Mouse (Mus musculus) kidney, adult 8-10 months (tissue): ENCODE measurements around the gene Cep290.
A peak's percentile ranks its signal among the peaks of the same experiment; 100 is the strongest.
"Not testable (repeated sequence)": the region's sequence is repeated elsewhere in the genome, so short reads cannot be mapped to it uniquely, and the experiment has no call there.

Source experiments
- DNase-seq, 2 experiments: peaks; one replicate each; pipeline ENCODE4 v3.0.0; 2022

The Cep290 gene

DNA sequence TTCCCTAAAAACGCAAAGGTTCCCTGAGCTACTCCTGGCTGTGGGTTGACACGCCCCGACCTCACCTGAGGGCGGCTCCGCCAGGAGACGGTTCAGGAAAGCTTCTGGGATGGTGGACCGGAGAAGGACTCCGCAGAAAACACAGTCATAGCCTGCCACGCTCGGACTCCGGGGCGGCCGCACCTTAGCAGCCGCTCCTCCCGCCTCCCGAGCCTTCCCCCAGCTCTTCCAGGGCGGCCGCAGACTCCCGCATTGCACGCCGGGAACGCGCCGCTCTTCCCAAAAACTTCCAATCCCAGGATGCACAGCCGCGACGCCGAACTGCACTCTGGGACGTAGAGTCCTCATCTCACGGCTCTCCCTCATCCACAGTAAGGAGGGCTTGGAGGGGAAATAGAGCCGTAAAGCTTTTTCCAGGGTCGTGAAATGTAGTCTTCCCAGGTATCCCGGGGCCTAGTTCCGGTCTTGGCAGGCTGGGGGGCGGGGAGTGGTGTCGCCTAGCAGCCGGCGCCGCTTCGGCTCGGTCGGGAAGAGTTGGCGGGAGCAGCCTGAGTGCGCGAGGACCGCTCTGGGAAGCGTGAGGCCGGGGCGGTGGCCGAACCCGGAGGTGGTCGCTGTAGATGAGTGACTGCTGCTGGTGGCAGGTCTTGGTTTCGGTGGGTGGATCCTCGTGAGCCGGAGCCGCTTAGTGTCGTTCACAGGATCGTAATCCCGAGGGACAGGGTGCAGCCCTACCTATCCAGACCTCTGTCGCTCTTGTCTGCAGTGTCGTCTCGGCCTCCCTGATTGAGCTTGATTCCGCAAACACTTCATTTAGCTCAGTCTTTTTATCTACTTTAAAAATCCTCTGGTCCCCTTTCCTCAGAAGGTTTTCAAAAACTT, at the start of gene Cep290, which contains the start of gene Tmtc3:
TSS of gene Cep290 (plus strand) at position 462 of the 882 bp plus-strand sequence.
TSS of gene Tmtc3 (minus strand) at position 254 of the 882 bp plus-strand sequence.
- DNase-seq, result peak; percentile 97

DNA sequence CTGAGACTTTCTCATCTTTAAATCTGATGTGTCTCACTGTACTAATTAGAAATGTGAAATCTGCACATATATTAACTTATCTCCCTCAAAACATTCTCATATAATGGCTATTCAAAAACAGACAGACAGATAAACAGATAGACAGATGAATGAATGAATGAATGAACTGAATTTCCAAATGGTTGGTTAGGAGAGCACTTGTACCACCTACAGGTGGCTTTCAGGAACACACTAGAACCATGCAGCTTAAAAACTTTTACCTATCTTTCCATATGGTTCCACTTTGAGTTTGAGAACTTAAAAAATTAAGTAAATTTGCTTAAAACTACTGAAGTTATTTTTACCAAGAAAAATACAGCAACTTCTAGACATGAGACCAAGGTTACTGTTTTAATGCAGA, 38.0 kb upstream of the Cep290 start:
- DNase-seq, result no peak

GRCm38 (mm10) chr10:100460515-100460914, 26.8 kb upstream of the Cep290 start:
- DNase-seq, result no peak

DNA sequence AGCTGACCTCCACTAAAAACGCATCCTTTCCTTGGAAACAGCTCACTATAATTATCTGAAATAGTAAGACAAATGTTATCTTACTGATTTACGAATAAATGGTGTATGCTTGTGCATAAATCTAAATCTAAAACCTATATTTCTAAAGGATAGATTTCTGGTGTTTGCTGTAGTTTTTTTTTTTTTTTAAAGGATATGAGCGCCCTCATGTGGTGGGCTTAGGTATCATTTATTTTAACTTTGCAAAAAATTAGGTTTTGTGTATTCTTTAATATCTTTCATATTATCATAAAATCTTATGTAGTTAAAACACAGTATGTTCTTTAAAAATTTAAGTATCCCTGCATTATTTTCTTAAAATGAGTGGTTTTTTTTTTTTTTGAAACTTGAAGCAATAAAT, 12.3 kb upstream of the Cep290 start:
- no peak for DNase-seq

DNA sequence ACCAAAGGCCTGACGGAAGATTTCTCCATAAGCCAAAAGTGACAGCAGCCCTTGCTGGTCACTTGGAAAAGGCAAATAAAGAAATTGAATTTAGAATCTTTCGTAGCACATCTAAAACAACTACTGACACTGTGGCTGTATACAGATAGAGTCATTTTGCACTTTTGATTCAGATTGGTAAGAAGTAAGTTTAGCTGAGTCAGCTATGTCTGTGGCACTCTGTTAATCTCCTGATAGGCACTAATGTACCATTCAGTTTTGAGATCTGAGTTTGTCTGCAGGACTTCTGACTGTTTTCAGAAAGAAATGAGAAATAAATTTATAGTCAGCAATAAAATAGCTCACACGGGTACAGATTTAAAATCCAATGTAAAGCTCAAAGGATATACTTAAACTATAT, 7.8 kb upstream of the Cep290 start:
- DNase-seq, result no peak

DNA sequence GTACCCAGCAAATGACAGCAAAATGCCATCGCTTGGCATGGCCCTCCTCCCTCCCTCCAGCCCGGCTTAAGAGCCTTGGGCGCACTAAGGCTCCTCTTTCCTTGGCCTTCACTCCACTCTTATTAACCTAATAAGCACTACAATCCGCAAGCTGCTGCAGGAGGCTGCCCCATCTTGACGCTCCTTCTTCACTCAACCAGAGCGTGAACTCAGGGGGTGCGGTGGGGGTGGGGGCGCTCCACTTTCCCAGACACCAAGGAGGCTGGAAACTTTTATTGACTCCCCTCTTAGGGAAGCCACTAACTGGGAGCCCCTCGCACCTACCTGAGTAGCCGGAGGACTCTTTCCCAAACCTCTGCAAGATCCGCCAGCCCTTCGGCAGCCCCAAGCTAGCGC, 659 bp upstream of the Cep290 start:
- DNase-seq, result peak in 1 of 2 experiments; percentile 8

DNA sequence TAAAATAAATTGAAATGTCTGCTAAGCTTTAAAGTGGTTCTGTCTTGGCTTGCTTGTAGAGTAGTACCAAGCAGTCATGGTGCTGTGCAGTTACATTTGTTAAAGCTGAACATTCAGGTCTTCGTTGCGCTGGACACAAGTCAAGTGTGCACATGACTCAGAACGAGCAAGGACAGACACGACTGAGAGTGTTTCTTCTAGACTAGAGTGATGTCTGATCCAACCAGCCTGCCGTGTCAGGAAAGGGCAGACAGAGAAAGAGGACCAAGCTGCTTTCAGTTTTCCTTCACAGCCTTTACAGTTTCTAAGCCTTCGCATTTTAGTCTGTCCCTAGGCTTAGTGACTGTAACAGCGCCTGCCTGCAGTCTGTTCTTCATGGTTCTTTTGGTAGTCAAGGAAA, 4.6 kb downstream of the Cep290 start:
- DNase-seq, result no peak

DNA sequence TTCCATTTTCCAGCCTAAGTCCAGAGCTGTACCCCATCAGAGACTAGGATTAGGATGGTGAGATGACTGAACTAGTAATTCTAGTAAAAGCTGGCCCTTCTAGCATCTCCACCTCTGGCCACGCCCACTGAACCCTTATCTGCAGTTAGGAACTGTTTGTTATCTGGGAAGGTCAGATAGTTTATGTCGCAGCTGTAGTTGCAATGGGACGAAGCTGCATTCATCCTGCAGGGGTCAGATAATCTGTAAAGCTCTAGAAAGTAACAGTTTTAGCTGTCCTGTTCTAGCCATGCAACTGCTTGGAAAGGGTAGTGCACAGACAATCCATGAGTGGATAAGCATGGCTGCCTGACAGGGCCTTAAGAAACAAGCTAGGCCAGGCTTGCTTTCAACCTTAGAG, 11.0 kb downstream of the Cep290 start:
- no peak for DNase-seq

- no peak for DNase-seq
Observed at GRCm38 (mm10) chr10:100508170-100508569, 20.8 kb downstream of the Cep290 start.

DNA sequence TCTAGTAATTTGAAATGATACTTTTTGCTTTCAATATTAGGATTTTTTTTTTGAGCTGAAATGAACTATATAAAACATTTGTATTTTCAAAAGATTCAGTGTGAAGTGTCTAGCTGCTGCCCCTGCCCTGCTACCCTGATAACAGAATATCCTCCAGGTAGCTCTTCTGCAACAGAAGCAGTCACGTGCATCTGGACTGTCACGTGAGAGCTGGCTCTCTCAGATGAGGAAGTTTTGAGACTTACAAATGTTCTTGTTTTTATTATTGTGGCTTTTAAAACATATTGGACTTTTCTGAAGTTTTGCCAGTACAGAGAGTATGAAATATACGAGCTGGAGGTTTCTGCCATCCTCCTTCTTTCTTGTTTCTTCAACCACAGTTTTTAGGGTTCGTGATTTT, 34.3 kb downstream of the Cep290 start:
- DNase-seq, result no peak

DNA sequence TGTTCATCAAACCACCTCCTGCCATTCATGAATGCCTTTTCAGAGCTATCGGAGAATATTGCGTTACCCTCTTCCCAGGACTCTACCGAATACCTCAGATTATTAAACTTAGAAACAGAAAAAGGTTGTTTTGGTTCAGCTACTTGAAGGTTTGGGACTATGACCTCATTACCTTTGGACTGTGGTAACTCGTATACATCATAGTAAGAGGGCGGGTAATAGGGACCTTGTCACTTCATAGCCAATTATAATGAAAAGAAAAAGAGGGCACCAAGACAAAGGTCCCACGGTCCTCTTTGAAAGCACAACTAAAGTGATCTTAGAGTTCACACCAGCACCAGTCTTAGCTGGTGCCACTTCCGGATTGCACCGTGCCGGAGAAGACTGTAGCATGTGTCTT, 35.0 kb downstream of the Cep290 start:
- DNase-seq, result peak in 1 of 2 experiments; percentile 14

GRCm38 (mm10) chr10:100524499-100525390, 37.4 kb downstream of the Cep290 start:
- DNase-seq, result no peak

GRCm38 (mm10) chr10:100556566-100557175, 69.3 kb downstream of the Cep290 start:
- no peak for DNase-seq

DNA sequence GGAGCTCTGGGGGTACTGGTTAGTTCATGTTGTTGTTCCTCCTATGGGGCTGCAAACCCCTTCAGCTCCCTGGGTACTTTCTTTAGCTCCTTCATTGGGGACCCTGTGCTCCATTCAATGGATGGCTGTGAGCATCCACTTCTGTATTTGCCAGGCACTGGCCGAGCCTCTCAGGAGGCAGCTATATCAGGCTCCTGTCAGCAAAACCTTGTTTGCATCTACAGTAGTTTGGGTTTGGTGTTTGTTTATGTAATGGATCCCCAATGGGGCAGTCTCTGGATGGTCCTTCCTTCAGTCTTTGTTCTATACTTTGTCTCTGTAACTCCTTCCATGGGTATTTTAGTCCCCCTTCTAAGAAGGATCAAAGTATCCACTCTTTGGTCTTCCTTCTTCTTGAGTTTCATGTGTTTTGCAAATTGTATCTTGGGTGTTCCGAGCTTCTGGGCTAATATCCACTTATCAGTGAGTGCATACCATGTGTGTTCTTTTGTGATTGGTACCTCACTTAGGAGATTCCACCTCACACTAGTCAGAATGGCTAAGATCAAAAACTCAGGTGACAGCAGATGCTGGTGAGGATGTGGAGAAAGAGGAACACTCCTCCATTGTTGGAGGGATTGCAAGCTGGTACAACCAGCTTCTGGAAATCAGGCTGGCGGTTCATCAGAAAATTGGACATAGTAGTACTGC, 73.0 kb downstream of the Cep290 start:
- DNase-seq, result not testable (repeated sequence)

DNA sequence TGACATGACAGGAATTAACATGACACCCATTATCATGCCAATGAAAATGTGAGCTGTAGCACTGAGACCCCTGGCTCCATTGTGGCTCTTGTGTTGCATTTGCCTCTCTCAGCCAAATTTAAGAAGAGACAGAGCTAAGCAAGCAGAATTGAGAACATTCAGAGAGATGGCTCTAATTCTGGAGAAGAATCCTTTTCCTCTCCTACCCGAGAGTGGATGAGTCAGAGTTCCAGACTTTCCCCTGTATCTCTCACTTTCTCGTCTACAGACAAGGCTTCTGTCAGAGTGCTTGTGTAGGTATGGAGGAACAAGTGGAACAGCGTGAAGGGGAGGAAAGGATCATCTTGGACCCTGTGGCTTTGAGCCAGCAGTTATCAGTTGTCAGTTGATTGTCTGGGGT, 76.8 kb downstream of the Cep290 start:
- no peak for DNase-seq

DNA sequence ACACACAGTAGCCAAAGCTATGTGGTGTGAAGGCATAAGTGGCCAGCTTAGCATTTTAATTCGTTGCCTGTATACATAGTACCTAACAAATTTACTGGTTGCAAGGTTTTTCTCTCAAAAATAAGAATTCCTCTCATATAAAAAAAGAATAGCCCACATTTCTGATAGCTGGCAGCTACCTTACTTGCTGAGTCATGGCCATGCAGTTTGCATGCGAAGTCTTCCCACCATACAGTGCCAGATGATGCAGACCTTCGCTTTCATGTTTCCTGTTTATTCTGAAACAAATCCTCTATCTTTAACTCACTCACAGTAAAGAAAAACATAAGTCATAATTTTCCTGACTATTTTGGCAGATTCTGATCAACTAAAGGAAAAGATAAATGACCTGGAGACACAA, 84.3 kb downstream of the Cep290 start:
- DNase-seq, result no peak

DNA sequence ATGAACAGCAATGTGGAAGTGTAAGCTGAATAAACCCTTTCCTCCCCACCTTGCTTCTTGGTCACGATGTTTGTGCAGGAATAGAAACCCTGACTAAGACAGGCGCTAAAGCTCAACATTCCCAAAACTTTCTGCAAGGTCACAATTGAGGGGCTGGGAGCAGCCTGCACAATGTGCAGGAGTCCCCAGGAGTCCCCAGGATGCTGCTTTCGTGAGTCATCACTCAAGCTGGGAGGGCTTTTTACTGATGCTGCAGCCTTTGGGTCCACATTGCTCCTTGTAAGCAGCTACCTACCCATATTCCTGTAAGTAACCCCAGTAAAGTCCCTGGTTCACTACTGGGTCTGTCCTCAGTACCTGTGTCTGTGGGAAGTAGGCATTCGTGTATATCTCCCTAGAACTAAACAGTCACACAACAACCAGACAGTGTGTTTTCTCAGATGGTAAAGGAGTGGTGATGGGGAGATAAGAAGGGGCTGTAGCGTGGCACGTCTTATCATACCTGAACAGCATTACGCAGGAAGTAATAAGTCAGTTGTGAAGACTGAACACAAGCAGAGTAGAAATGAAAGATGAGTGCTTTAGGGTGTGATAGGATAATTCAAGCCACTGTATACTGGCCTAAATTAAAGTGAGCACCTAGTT, 87.3 kb downstream of the Cep290 start:
- no peak for DNase-seq

DNA sequence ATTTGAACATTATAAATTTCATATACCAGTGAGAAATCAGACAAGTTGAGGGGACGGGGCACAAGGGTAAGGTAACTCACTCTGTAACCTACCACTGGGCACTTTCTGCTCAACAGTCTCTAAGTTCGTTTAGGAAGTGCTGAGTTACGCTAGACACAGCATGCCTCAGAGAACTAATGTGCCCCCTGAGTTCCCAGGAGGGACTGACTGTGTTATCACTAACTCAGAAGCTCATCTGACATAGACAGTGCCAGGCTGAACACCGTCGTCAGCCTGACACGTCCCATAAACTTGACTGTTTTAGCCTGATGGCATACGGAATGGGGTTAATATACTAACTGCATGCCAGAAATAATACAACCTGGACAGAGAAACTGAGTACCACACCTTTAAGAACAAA, 87.9 kb downstream of the Cep290 start:
- no peak for DNase-seq

DNA sequence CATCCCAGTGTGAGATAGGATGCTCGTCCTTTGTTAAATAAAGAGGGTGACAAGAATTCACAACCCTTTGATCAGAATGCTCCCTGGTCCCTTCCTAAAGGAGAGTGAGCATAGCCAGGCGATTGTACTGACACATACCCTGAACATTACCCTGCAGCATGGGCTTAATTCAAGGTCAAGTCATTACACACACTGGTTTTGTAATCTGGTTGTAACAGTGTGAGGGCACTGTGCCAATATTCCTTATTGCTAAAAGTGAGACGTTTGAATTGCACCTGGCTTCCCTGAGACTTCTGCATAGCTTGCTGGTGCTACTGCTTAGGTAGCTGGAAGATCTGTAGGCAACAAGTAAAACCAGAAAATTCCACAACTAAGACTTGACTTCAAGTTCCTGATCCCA, 96.8 kb downstream of the Cep290 start:
- DNase-seq, result no peak

GRCm38 (mm10) chr10:100588524-100588923, 101.2 kb downstream of the Cep290 start:
- no peak for DNase-seq

GRCm38 (mm10) chr10:100588932-100589388, 101.6 kb downstream of the Cep290 start:
- peak; percentile 80 to 90 for DNase-seq

- DNase-seq, result no peak
Observed at GRCm38 (mm10) chr10:100590323-100590722, 103.0 kb downstream of the Cep290 start, which contains the start of the genes 4930430F08Rik and 1700017N19Rik. TSS of gene 4930430F08Rik (minus strand) at chr10:100590423. TSS of gene 1700017N19Rik (plus strand) at chr10:100590484.
